Mouse (Mus musculus) 416B (cell line): ENCODE results near the gene Zfp382.

Source experiments
- DNase-seq: peaks from one replicate; pipeline ENCODE4 v3.0.0; 2011; ENCODE audit warnings: low read depth

Zfp382 gene

DNA sequence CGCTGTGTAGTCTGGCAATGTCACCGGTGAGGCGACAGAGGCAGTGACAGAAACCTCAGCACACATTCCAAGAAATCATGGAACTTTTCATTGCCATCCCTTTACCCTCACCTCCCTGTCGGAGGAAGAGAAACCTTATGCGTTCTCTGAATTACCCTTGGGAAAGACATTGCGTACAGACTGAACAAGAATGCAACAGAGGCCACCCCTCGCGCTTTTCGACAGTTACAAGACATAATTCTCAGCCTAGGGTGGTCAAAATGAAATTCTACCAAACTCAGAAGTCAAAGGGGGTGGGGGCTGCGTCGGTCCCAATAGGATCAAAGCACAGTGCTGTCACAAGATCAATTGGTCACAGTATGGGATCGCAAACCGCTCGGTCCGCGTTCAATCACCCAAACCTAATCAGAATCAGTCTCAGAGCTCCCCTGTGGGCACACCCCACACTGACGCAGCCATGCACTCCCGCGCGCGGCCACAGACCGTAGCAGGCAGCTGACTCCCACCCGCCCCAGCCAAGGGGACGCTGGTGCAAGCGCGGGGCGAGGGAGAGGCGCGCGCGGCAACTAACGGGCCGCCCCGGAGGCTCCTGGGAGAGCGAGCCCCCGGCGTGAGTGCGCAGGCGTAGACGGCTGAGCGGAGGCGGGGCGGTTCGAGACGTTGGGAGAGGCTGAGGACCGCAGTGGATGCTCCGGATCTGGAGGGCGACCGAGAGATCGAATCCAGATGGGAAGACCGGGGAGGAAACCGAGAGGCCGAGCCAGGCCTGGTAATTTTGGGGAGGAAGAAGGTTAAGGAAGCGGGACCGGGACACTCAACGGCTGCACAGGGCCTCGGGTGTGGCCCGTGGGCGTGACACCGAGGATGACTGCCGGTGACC is at the start of gene Zfp382:
Gene Zfp382 (plus strand): TSS at position 635 of the 880 bp plus-strand sequence.
- DNase-seq, result peak; percentile 82

DNA sequence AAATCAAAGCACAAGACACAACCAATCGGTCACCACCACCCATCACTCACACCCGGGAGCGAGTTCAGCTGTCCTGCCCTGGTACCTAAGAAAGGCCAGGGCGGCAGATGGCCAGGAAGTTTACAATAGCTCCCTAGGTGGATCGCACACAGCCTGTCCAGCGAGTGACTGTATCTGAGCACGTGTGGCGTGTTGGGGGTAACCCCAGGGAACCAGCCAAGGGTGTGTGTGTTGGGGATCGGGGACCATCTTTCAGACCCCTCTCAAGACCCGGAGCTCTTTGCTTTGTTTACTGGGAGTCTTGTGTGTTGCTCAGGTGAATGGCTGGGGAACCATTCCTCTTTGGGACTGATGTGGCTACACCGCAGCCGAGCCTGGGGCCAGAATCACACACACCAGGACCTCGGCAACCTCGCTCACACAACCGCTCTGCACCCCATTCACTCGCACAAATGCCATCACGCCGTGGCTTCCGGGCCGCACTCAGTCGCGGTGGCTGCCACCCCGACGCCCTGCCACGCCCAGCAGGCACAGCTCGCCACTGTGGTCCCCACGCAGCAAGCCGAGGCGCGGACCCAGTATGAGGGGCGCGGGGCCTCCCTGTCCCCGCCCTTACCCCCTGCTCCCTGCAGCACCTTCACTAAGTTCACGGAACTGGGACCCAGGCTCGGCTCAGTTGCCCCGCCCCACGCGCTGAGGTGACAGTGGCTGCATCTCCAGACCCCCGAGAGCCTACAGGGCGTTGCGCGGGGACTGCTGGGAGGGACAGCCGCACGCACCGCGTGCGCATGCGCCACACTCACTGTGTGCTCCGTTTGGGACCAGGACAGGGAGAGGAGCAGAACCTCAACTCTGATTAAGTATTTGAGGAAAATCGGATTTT is 49.4 kb upstream of the Zfp382 start, which contains the start of gene Zfp82:
Gene Zfp82 (minus strand): TSS at position 755 of the 883 bp plus-strand sequence.
- DNase-seq, result peak; percentile 71

DNA sequence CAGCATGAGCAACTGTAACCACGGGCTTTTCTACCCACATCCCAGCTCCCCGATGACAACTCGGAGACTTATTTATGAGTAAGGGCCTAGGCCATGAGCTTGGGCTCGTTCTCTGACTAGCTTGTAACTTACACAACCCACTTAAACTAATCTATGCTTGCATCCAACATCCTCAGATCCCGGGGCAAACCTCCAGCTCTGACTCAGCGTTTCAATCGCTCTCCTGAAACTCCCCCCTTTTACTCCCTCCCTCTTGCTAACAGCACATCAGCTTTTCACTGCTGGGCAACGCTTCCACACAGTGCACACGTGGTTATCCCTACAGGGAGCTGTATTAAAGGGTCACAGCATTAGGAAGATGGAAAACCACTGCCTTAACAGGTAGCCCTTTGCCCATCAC is 35.2 kb upstream of the Zfp382 start:
- peak; percentile 76 for DNase-seq

DNA sequence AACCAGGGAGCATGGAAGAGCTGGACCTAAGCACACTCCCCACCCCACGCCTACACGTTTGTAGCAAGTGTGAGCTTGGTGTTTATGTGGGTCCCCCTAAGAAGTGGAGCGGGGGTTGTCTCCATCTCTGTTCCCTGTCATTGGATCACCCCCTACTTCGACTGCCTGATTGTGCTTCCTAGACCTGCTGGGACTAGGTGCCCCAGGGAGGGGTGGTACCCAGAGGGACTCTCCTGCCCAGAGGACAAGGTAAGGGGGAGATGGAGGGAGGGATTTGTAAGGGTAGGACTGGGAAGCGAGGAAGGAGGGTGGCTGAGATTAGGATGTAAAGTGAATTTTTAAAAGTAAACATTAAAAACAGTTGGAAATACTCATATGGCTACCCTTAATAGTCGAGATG is 32.3 kb upstream of the Zfp382 start:
- no peak for DNase-seq

DNA sequence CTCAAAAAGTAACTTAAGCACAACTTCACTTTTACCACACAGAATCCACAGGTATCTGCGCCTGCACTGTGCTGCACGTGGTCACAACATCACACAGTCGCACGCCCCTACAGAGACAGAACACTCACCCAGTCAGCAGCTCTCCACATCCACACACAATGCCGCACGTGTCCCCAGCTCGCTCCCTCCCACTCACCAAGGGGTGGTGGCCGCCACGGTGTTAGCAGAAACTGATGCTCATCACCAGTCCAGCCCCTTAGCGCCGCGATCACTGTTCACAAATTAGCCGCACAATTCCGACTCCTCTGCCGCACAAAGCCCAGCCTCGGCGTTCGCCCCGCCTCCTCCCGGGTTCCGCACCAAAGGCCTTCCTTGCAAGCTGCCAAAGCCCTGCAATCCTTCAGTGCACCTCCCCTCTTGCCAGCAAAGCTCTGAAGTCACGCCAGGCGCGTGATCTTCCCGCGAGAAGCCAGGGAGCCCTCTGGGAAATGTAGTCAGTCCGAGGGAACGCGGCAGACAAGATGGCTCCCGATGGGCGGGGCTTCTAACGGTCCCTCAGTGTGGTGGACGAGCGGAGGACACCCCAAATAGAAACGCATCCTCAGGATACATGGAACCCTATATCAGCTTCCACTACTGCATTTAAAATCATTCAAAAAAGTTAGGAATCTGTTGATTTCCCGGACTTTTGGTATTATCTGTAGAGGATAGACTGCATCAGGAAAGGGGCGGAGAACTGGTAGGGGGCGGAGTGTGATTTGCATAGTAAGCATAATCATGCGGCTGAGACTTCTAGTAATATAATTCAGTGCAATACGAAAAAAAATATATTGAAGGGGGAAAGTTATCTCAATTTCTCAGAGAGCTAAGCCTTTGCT is 31.4 kb upstream of the Zfp382 start, which contains the start of the genes Gm26920 and Zfp566:
Gene Gm26920 (minus strand): TSS at position 319 of the 878 bp plus-strand sequence.
Gene Zfp566 (minus strand): TSS at position 436 of the 878 bp plus-strand sequence.
- DNase-seq, result peak; percentile 99

DNA sequence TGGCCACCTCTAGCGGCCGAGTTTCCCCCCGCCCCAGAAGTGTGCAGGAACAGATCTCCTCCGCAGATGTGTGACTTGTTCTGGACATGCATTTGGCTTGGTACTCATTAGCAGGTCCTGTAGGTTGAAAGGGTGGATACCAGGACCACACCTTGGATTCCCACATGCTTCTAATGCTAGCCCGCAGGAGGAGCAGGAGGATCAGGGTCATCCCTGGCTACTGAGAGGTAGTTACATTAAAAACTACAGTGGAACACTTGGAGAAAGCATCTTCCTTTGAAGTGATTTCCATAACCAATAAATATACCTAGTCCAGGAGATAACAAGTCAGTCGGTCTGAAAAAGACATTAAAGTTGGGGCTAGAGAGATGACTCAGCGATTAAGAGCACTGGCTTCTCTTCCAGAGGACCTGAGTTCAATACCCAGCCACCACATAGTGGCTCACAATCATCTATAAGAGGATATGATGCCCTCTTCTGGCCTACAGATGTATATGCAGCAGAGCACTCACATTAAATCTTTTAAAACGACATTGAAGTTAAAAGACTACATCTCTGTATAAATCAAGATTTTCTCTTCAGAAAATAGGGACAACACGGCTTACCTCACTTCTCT is 30.7 kb upstream of the Zfp382 start:
- DNase-seq, result peak; percentile 84

DNA sequence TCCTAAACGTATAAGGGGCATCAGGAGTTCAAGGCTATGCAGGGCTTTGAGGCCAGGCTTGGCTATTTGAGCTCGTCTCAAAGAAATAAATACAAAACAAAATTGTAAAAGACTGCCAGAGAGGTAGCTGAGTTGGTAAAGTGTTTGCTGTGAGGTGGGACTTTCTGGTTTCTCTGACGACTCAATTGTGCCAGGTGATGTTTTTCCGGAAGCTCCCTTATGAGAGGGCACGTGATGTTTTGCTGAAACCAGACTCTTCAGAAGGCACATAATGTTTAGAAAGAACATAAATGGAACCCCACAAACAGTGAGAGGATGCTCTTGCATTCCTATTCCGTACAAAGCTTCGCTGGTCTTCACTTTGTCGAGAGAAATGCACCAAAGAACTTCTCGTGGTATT is 29.1 kb upstream of the Zfp382 start:
- DNase-seq, result no peak

DNA sequence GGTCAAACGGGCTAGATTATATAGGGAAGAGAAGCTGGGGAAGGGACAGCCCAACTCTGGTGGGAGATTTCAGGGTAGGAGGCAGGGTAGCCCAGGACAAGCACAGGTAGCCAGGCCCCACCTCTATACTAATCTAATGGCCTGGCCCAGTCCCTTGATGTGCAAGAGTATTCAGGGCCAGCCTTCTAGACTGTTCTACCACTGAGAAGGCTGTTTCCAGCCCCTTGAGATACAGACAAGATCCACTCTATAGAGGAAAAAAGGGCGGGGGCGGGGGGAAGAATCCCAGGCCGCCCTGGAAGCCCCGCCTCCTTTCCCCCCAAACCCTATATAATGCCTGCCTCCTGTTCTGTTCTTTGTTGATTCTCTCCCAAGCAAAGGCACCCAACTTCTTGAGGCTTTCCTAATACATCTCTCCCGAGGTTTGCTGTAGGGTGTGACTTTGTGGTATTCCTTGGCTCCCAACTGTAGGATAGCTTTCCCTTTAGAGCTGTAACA is 27.8 kb upstream of the Zfp382 start:
- DNase-seq, result no peak

DNA sequence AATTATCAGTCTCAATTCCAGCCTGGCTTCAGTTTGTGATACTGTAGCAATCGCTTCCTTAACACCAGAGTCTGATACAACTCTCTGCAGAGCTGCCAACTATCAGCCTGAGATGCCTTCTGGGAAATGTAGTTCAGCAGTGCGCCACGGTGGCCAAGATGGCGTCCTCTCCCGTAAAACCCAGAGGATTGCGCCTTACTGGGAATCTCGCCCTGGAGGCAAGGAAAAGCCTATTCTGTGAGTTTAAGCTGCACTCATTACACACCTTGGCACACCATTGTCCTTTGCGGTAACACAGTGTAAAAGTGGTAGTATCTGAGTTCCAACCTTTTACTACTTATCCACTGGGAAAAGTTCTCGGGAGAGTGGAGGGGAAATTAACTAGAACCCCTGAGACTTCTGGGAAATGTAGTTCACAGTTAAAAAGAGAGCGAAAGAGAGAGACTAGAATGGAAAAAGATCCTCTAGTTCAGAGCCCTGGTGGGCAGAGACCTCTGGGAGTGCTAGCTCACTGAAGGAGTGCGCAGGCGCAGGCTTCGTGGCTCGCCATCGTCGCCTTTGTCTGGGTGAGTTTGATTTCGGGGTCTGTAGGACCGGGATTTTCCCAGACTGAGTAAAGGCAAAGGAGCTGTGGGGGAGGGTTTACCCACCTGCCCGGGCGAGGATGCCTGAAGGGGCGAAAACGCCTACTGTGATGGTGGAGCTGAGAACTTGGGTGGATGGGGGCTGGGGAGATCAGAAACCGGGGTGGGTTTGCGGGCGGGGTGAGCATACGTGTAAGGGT is 26.9 kb upstream of the Zfp382 start, which contains the start of gene Zfp260:
Gene Zfp260 (plus strand): TSS at position 132 of the 784 bp plus-strand sequence.
- peak; percentile 97 for DNase-seq

DNA sequence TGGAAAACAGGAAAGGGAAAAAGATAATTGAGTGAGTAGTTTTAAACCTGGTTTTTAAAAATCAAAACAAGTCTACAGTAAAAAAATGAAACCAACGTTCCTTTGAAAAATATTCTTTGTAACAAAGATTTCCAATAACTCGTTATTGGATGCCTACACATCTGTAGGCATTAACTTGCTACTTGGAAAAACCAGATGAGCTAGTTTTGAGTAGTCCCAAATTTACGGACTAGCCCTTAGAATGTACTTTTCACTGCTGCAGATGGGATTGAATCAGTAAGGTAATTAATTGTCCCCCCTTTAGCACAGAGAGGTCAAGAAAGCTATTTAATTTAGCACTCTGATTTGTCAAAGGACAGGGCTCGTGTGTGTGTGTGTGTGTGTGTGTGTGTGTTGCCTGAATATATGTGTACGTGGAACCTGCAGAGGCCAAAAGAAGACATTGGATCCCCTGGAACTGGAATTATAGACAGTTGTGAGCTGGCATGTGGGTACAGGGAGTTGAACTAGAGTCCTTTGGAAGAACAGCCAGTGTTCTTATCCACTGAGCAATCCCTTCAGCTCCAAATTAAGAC is 26.1 kb upstream of the Zfp382 start:
- peak; percentile 43 for DNase-seq

DNA sequence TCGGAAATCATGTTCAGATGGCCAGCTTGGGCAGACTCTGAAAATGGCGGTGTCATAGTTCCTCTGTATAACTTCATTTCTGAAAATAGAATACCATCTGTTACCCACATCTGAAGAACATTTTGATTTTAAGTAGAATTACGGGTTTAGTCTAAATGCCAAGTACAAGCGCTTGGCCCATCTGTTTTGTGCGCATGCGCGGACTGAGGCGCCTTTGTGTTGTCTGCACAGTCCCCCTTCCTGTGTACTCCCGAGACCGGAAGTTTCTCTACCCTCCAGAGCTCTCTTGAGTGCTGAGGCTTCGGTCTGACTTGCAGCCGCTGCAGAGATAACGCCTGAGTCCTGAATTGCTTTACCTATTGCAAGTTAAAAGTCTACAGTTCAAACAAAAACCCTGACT is 22.4 kb upstream of the Zfp382 start:
- DNase-seq, result no peak

DNA sequence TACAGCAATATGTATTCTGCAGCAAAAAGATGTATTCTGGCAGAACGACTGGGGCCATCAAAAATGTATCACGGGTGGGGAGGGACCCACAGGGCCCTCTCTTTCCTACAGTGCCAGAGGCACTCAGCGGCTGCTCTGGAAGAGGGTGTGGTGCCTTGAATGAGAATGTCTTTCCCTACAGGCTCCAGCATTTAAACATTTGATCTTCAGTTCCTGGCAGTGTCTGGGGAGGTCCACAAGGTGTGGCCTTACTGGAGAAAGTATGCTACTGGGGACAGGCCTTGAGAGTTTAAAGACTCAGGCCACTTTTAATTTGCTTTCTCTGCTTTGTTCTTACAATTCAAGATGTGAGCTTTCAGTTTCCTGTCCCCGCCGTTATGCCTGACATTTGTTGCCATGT is 5.7 kb upstream of the Zfp382 start:
- DNase-seq, result no peak

DNA sequence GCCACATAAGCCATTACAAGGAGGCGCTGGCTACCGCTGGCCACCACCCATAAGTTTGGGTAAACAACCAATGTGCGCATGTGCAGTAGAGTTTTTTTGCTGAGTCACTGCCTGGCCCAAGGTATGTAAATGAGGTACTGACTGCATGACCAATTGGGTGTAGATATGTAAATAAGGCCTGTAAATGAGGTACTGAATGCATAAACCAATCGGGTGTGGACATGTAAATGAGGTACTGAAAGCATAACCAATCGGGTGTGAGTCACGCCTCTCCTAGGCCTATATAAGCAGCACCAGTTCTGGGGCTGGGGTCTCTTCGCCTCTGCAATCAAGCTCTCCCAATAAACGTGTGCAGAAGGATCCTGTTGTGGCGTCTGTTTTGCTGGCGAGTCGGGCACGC is 3.8 kb upstream of the Zfp382 start:
- peak; percentile 54 for DNase-seq

DNA sequence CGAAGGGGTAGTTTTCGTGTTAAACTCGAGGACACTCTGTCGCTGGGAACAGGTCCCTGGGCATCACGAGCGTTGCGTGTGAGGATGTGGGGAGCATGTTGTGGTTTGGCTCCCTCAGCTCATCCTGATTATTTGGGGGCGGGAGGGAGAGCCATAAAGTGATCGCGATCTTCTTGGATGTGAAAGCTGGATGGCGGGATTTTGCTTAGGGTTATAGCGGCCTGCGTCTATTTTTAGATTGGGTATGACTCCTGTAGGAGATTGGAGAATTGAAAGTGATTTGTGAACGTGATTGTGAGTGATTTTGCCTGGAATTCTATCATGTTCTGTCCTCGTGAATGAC is 417 bp downstream of the Zfp382 start:
- peak; percentile 52 for DNase-seq

DNA sequence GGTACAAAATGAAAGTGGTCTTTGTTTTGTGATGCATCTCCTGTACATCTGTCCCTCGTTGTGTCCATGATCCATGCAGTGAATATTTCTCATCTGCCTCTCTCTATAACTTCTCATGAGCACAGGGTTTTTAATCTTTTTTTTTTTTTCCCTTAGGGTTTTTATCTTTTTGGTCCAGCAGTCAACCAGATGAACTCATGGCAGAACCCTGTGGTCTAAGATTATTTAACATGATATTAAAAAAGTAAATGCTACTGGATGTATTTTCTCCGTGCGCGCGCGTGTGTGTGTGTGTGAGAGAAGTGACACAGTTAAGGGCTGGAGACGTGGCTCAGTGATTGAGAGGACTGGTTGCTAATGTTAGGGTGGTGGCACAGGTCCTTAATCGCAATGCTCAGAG is 8.2 kb downstream of the Zfp382 start:
- no peak for DNase-seq

DNA sequence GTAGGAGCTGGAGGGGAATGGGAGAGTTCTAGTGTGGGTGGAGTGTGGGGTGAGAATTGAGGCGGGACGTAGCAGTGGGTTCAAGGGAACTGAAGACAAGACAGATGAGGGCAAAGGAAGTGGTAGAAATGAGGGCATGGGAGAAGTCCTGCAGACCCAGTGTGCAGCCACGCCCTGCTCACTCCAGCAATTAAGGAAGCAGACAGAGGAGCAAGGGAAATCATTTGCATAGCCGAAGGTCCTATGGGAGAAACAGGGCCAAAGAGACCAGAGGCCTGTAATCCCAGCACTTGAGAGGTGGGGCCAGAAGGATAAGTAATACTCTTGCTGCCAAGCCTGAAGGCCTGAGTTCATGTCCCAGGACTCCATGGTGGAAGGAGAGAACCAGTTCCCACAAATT is 10.7 kb downstream of the Zfp382 start:
- DNase-seq, result no peak

DNA sequence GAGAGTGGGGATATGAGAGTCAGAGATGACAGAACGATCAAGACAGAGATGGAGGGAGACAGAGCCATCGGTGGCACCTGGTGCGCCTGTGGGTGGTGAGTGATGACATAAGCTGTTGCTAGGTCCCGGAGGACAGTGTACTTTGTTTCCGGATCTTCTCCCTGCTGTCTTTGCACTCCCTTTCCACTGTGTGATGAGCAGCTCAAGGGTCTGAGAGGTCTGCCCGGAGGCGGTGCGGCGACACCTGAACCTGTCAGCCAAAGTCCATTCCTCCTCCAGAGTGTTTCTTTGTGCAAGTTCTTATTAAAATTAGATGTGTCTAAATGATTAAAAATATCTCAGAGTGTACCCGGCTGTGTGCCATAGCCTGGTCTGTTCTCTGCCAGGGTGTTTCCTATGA is 15.1 kb downstream of the Zfp382 start:
- no peak for DNase-seq

DNA sequence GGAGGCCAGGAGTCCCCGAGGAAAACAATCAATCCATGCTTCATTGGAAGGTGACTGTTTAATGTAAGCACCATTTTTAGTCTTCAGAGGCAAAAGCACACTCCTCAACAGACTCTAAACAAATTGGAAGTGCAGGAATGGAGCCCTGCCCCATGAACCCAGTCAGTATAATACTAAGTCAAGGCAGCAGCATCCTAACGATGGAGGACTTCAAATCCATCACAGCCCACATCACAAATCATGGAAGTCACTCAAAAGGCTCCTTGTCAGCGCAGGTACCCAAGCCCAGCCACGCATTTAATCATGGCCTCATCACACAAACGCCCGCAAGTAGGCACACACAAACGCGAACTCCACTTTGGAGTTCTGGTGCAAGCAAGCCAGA is 21.4 kb downstream of the Zfp382 start:
- DNase-seq, result no peak

DNA sequence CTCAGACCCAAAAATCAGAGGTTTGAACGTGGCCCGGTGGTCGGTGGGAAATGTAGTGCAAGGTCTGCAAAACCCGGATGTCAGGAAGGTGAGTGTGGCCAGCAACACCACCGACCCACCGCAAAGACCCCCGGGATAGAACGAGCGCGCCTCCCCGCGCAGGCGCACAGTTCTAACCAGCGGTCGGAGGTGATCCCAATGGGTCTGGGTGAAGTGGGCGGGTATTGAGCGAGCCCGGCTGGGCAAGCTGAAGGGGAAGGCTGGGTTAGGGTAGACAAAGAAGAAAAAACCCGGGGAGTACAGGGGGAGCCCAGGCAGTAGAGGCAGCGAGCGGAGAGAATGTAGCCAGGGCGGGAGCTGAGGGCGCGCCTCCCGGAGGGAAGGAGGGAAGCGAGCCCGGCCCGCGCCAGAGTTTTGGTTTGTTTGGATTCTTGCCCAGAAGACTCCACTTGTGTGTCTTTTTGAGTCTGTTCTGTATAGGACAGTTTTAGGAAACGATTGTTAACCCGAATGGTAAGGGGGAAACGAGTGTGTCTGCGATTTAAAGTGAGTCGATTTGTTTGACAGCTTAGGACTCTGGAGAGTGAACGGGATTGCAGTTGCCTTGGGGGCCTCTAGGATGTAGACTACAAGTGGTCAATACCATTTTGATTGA is 21.9 kb downstream of the Zfp382 start:
- DNase-seq, result no peak
